Mouse (Mus musculus): ENCODE results near the gene Csta1.

Csta1 gene

GRCm38 (mm10) chr16:36071071-36071449 is 60.0 kb downstream of the Csta1 start:
- no peak for DNase-seq (ENCODE audit: low spot score in 2 of 2)

All from frontal cortex, postnatal 25 days (tissue).